Mouse (Mus musculus): Measurements from ENCODE around the gene Foxb2. TPM values are rescaled to one million over a fixed set of nuclear protein-coding genes. Genes with fewer than 3 reads are reported as not detected.
"Not testable (repeated sequence)": the region's sequence is repeated elsewhere in the genome, so short reads cannot be mapped to it uniquely, and the experiment has no call there.

Foxb2 gene
- total RNA-seq (2022): not detected

DNA sequence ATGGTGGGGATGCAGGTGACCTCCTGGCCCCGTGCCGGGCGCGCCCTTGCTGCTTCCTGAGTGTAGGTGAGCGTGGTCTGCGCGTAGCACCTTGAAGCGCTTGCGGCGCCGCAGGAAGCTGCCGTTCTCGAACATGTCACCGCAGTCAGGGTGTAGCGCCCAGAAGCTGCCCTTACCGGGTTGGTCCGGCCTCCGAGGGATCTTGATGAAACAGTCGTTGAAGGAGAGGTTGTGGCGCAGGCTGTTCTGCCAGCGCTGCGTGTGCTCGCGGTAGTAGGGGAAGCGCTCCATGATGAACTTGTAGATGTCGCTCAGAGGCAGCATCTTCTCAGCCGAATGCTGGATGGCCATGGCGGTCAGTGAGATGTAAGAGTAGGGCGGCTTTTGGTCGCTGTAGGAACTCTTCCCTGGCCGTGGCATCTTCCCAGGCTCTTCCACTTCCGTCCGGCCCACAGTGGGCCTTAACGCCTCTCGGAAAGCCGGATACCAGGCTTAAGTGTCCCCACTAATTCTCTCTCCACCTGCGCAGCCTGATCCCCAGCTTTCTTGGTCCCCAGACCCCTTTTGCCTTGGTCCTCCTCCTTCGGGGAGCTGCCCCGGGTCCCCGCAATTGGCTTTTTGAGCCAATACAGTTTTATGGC lies at the start of gene Foxb2:
Gene Foxb2 (minus strand): TSS at position 585 of the 641 bp plus-strand sequence.
- DNase-seq (ENCODE audit: low spot score in 2 of 2): no peak

DNA sequence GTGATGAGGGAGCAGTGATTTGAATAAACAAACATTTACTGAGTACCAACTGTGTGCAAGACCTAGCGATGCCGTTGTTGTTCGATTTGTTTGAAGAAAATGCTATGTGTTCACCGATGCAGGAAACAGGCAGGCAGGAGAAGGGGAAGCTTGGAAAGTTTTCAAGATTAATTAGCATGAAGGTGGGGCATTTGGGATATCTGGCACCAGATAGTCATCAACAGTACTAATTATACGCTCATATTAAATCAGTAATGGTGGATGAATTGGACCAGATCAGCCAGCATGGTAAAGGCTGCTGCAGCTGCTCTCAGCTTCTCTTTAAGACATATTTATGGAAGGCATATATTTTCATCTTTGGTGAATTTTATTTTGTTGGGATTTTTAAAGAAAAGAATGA lies 37.9 kb upstream of the Foxb2 start:
- DNase-seq (ENCODE audit: low spot score in 2 of 2): no peak

DNA sequence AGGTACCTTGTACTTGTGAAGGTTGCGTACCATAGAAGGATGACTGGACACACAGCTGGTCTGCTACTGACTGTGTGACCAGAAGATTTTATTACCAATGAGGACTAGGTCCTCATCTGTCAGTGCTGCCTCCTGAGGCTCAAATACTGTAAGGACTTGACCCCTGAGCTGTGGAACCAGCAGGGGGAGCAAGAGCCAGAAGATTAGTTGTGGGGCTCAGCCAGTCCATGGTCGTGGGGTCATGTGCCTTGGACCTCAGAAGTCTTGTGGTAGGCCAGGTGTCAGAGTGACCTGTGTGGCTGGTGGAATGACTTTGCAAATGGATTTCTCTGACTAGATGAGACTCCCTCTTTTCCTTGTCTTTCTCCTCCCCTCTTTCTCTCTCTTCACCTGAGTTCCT lies 29.5 kb upstream of the Foxb2 start:
- no peak for DNase-seq (ENCODE audit: low spot score in 2 of 2)

- no peak for DNase-seq (ENCODE audit: low spot score in 2 of 2)
Measured at GRCm38 (mm10) chr19:16899716-16900115, 26.1 kb upstream of the Foxb2 start.

DNA sequence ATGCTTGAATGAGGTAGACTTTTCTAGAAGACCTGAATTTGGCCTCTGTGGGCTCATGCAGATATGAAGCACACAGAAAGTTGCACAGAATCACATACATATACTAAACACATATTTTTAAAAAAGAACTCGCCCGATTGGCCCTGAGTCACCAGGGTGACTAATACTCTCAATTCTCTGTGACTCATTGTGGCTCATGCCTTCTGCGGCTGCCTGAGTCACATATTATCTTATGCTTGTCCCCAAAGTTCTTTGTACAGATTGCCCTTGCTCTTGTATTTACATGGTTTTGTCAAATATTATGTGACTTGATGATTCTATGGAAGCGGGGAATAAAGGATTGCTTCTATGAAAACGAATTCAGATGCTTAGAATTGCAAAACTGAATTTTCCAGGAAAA lies 25.0 kb upstream of the Foxb2 start:
- no peak for DNase-seq (ENCODE audit: low spot score in 2 of 2)

DNA sequence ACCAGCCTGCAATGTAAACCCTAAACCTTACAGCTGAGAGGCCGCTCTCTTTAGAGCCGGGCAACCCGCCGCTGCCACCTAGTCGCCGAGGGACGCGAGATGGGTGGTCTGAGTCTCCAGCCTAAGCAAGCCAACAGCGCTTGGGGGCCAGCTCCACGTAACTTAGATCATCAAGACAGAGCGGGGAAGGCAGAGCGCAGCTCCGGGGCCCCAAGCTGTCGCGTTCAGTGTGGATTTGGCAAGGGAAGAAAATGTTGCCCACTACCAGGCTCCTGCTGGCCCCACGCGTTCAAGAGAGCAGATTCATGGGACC lies 2.8 kb upstream of the Foxb2 start:
- DNase-seq (ENCODE audit: low spot score in 2 of 2): no peak

- DNase-seq (ENCODE audit: low spot score in 2 of 2): no peak
Measured at GRCm38 (mm10) chr19:16875631-16876457, 2.2 kb upstream of the Foxb2 start.

DNA sequence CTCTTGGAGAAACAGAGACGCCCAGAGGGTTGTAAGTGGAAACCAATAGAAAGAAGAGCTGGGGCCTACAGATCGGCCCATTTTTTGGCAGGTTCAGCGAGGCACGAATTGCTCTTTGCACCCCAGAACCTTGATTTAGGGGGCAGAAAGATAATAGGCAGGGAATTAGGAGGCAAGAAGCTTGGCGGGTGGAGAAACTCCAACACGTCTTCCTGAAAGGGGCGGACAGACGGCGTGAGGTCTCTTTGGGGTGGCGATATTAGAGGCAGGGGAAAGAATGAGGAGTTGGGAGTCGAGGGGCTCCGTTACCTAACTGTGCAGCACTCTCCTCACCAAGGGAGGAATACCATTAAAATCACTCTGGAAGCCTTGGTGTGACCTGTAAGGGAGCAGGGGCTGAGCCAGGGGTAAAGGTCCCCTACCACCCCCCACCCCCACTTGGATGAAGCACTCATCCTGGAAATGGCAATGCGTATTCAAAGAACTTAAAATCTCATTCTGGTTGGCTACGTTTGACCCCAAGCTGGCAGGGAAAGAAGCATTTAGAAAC lies 1.5 kb upstream of the Foxb2 start:
- no peak for DNase-seq (ENCODE audit: low spot score in 2 of 2)

- DNase-seq (ENCODE audit: low spot score in 2 of 2): no peak
Measured at GRCm38 (mm10) chr19:16873942-16874861, 597 bp upstream of the Foxb2 start.

DNA sequence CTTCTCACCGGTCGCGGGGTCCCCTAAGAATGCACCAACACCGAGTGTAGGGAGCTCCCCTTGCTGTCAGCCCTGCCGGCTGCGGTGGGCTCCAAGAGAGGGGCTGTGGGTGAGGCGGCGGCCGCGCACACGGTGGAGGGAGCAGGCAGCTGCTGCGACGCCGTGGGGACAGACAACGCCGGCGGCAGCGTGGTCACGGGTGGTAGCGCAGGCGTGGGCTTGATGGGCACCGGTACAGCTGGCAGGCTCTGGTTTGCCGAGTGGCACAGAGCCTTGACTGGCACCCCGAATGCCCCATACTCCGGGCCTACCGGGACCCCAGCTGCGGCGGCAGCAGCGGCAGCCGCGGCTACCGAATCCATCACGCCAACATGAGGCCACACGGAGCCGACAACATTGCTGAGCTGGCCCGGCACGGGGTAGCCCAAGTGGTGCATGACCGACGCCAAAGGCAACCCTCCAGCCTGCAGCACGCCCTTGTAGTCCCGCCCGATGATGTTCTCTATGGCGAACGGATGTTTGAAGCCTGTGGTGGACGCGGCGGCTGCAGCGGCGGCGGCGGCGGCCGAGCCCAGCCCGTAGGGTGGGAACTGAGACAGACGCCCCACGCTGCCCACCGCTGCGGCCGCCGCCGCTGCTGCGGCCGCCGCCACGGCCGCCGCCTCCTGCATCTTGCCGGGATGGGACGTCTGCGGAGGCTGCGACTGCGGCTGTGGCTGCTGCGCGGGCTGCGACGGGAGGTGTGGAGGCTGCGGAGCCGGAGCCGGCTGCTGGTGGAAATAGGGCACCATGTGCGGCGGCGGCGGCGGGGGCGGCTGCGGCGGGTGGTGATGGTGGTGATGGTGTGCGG lies 1.0 kb downstream of the Foxb2 start:
- DNase-seq (ENCODE audit: low spot score in 2 of 2): no peak

- DNase-seq (ENCODE audit: low spot score in 2 of 2): no peak
Measured at GRCm38 (mm10) chr19:16871192-16871760, 2.3 kb downstream of the Foxb2 start.

DNA sequence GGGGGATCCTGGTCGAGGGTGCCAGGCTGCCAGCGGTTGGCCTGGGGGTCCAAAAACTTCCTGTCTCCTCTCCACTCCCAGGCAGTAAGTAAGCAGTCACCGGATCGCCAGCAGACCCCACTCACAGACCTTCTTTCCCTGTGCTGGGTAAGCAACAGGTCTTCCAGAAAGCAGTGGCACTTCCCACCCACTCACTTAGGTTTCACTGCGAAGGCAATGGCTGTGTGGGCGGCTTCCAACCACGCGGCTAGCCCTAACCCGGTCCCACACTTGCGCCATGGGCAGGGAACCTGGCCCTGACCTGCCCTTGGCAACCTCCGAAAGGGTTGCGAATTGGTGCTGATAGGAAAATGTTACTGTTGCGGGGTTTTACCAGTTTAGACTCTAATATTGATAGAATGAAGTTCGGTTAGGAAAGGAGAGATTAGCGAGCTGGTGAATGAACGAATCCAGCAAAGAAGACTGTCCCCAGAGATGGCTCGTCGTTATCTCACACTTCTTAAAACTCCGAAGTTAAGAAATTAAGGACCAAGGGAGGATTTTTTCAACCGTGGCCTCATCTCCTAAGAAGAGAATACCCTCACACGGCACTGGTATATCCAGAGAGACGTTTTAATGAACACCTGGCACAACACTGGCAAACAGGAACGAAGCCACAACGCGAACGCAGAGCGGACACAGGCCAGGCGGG lies 3.0 kb downstream of the Foxb2 start:
- DNase-seq (ENCODE audit: low spot score in 2 of 2): no peak

GRCm38 (mm10) chr19:16868534-16868933 lies 5.1 kb downstream of the Foxb2 start:
- DNase-seq (ENCODE audit: low spot score in 2 of 2): no peak

DNA sequence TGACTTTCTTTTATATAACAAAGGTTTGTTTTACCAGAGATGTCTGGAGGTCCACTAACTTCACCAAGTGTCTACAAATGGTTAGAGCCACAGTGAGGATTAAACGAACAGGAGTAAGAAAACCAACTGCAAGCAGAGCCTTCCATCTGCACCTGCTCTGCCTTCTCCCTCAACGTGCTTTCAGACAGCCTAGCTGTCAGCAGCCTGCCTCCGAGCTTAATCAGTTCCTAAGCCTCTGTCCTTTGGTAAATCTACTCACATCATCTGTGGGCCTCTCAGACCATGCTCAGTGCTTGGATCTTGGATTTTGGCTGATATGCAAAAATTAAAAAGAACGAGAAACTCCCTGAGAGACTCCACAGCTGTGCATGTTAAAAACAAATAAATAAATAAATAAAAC lies 15.0 kb downstream of the Foxb2 start:
- DNase-seq (ENCODE audit: low spot score in 2 of 2): no peak

GRCm38 (mm10) chr19:16856752-16857151 lies 16.9 kb downstream of the Foxb2 start:
- DNase-seq (ENCODE audit: low spot score in 2 of 2): no peak

- DNase-seq (ENCODE audit: low spot score in 2 of 2): not testable (repeated sequence)
Measured at GRCm38 (mm10) chr19:16844091-16844490, 29.5 kb downstream of the Foxb2 start.

DNA sequence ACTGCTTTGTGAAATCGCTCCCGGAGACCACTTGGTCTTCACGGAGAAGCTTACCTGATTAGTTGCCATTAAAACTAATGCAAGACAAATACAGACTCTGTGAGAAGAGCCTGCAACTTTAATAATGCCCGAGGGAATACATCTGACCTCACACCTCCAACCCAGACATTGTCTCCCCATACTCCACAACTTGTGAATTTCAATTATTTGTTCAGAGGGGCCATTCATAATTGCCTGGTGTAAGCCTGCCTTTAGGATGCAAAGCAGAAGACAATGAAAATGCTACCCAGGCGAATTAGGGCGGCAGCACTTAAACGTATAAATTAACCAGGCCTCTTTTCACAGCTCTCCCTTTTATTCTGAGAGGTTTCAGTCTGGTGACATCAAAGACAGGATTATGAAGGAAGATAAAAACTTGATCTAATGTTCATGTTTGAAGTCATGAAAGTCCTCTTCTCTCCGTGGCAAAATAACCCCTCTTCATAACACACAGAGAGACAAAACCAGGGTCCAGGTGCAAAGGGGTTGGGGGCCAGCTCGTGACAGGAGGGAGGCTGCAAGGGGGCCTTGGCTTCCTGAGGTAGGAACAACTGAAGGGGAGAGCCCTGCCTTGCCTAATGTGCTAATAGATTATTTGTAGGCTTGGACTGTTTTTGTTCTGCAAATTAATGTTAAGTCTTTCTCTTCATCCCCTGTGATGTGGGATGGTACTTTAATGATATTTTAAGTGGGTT lies 31.9 kb downstream of the Foxb2 start:
- no peak for DNase-seq (ENCODE audit: low spot score in 2 of 2)

- no peak for DNase-seq (ENCODE audit: low spot score in 2 of 2)
Measured at GRCm38 (mm10) chr19:16841001-16841400, 32.6 kb downstream of the Foxb2 start.

DNA sequence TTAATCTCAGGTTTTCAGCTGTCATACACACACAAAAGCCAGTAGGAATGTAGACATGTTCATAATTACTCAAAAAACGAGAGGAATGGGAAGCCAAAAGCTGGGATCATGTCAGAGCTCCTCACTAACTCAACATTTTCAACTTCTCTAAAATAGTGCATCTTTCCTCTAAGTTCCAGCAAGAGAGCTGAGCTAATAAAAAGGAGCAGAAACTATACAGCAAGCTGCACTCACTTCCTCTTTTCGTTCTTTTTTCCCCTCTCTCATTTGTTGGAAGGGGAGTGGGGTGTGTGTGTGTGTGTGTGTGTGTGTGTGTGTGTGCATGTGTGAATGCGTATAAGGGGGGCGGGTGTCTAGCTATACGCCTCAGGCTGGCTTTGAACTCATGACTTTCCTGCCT lies 45.9 kb downstream of the Foxb2 start:
- DNase-seq (ENCODE audit: low spot score in 2 of 2): no peak
